Mouse (Mus musculus): ENCODE measurements around the gene Crkl.
"Not testable (repeated sequence)": the region's sequence is repeated elsewhere in the genome, so short reads cannot be mapped to it uniquely, and the experiment has no call there.

- TF ChIP-seq POLR2A (IDR thresholded peaks at IDR 0.05; ENCODE audit: extremely low read depth, insufficient read depth, low read length); CTCF (IDR thresholded peaks at IDR 0.05; ENCODE audit: low read depth, low read length): not testable (repeated sequence)
Measured at GRCm38 (mm10) chr16:17508031-17508430, 56.2 kb downstream of the Crkl start.
